ENCODE assay signal across 12 mouse cellular contexts in the genomic region with DNA sequence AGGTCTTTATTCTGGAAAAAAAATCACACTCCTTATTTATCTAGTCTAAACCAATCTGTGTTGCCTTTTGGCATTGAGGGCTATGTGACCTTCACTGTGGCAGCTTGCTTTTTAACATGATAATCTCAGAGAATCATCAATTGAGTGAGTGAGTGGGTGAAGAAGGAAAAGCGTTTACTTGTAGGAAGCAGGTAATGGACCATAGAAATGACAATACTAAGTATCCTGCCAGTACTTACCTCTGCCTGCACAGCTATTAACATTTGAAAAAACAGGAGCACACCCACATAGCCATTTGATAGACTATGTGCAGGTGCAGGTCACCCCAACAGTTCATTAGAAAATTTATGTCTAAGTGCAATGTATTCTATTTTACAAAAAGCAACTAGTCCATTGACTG.
"Had no signal": no experiment of that assay in that cellular context is flagged by ENCODE, and none has a peak within 500 bp of the region (broad histone marks: within the 10 kb centered on the region; RNA-seq: fewer than 3 reads in every experiment).

No protein-coding gene starts in this region.

- DNase-seq: lung, adult 18-20 months; lung, embryonic 14.5 days; lung, postnatal 10 days; lung, postnatal 4 days; midbrain, embryonic 14.5 days; retina, postnatal 1 day; right cerebral cortex, adult 18-20 months; right cerebral cortex, postnatal 25 days; right cerebral cortex, postnatal 4 days; thymus, adult 2 months; thymus, postnatal 25 days; thymus, postnatal 4 days had no signal
